Mouse (Mus musculus) CH12.LX (cell line): ENCODE measurements around the gene Olfr1368.

Experiments used
- CTCF ChIP-seq, 2 experiments: IDR thresholded peaks in 1 of 2; conservative IDR thresholded peaks in 1 of 2; 2 replicates each; pipeline ENCODE4 v1.5.1; 2011 to 2012; ENCODE audit warnings: low read depth in 2 of 2, low read length in 2 of 2, improper control_type of control experiment in 1 of 2, inconsistent platforms in 1 of 2, mild to moderate bottlenecking in 1 of 2, moderate library complexity in 1 of 2
- ELF1 ChIP-seq: IDR thresholded peaks from 2 replicates; pipeline ENCODE4 v1.6.1; 2014; ENCODE audit warnings: low read depth, mild to moderate bottlenecking, inconsistent platforms, low read length, improper control_type of control experiment
- EP300 ChIP-seq: IDR thresholded peaks from 2 replicates; pipeline ENCODE4 v1.6.1; 2011; ENCODE audit warnings: low read length, improper control_type of control experiment
- ETS1 ChIP-seq: conservative IDR thresholded peaks from 2 replicates; pipeline ENCODE4 v1.6.1; 2012; ENCODE audit warnings: low read depth, mild to moderate bottlenecking, inconsistent platforms, low read length, improper control_type of control experiment, moderate library complexity
- MAFK ChIP-seq: IDR thresholded peaks from 2 replicates; pipeline ENCODE4 v1.6.1; 2011; ENCODE audit warnings: low read length, improper control_type of control experiment; ENCODE audit not compliant: insufficient replicate concordance
- MAX ChIP-seq: IDR thresholded peaks from 2 replicates; pipeline ENCODE4 v1.6.1; 2011; ENCODE audit warnings: low read length, improper control_type of control experiment
- MEF2A ChIP-seq: IDR thresholded peaks from 2 replicates; pipeline ENCODE4 v1.6.1; 2014; ENCODE audit warnings: low read depth, mild to moderate bottlenecking, inconsistent platforms, low read length, improper control_type of control experiment, borderline replicate concordance
- POLR2A ChIP-seq: IDR thresholded peaks from 2 replicates; pipeline ENCODE4 v1.6.1; 2011; ENCODE audit warnings: low read depth, mild to moderate bottlenecking, improper control_type of control experiment, low read length
- POLR2AphosphoS2 ChIP-seq: IDR thresholded peaks from 2 replicates; pipeline ENCODE4 v1.6.1; 2011; ENCODE audit warnings: low read depth, low read length, improper control_type of control experiment
- RCOR1 ChIP-seq: conservative IDR thresholded peaks from 2 replicates; pipeline ENCODE4 v1.6.1; 2012; ENCODE audit warnings: low read depth, mild to moderate bottlenecking, inconsistent platforms, low read length, improper control_type of control experiment
- ZMIZ1 ChIP-seq: IDR thresholded peaks from 2 replicates; pipeline ENCODE4 v1.6.1; 2012; ENCODE audit warnings: low read depth, mild to moderate bottlenecking, inconsistent platforms, low read length, improper control_type of control experiment

GRCm38 (mm10) chr13:21170431-21171155 lies 24.9 kb upstream of the Olfr1368 start:
- TF ChIP-seq CTCF (conservative IDR thresholded peaks at IDR 0.05 in 1 of 2, IDR thresholded peaks at IDR 0.05 in 1 of 2; ENCODE audit: low read depth in 2 of 2, low read length in 2 of 2) (no peak), ETS1 (no peak), MEF2A (no peak), EP300 (no peak), POLR2A (no peak), POLR2AphosphoS2 (no peak), ZMIZ1 (no peak), MAX (no peak), MAFK (no peak), RCOR1 (no peak), ELF1 (no peak)
